Mouse (Mus musculus) thymus, adult 2 months (tissue): ENCODE measurements around the gene Coq5.

Experiments
- CTCF ChIP-seq: fragments of 200-500 bp; IDR thresholded peaks from 2 replicates; pipeline ENCODE4 v1.5.1; 2012; ENCODE audit warnings: mild to moderate bottlenecking, control low read depth, low read length, moderate library complexity, borderline replicate concordance; ENCODE audit not compliant: control insufficient read depth, poor library complexity, insufficient read depth; ENCODE audit errors: extremely low read depth
- POLR2A ChIP-seq: fragments of 200-500 bp; IDR thresholded peaks from 2 replicates; pipeline ENCODE4 v1.6.1; 2012; ENCODE audit warnings: mild to moderate bottlenecking, low read length, control low read depth, moderate library complexity; ENCODE audit not compliant: control insufficient read depth, poor library complexity, insufficient read depth; ENCODE audit errors: extremely low read depth

DNA sequence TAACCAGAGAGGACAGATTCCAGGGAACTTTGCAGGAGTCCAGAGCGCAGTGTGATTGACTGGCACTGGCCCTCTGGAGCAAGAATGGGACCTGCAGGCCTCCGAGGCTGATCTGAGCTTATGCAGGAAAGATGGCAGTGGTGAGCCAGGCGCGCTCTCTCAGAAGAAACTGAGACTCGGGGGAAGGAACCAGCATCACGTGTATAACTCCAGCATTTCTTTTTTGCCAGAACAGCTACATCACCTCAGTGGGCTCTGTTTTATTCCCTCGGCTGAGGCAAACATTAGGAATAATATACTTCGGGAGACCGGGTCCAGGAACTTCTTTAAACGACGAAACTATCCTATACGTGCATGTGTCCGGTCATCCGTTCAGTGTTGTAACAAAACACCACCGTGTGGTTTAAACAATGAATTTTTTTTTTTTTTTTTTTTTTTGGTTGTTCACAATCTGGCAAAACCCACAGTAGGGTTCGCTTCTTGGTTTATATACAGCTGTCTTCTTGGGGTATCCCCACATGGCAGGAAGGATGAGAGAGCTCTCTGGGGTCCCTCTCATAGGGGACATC, 47.8 kb upstream of the Coq5 start:
- no peak for TF ChIP-seq POLR2A
- TF ChIP-seq CTCF = no peak
